Mouse (Mus musculus) kidney, adult 18-20 months (tissue): Measurements from ENCODE around the gene Steap1.

Source experiments
- DNase-seq: peaks from one replicate; pipeline ENCODE4 v3.0.0; 2021

Steap1 gene

DNA sequence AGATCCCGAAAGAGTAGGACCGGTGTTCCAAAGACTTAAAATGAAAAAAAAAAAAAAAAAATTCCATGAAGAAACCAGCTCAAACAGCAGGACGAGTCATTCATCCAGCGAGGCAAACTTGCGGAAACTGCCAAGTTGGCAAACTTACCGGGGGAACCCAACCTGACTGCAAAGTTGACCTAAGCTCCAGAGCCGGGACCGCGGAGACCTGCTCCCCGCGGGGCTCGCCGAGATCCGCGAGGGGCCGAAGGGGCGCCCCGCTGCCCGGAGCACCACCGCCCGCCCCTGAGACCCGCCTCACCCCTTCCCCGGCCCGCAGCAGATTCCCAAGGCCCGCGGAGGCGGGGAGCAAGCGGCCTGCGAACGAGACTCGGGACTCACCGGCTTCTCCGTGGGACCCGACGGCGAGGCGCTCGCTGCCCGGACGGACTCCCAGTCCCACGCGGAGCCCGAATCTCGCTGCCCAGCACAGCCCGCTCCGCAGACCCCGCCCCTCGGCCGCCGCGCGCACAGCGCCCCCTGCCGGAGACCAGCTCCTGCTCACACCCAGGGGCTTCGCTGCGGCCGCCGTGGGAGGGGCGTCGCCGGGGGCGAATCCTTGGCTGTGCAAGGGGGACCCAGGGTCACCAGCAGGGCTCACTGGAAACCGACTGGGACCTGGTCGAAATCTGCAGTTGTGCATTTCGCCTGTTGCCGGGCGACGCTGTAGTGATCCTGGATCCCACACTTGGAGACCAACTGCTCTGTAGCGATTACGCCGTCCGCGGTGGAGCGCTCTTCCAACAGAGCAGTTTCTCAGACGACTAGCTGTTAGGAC lies at the start of gene Steap1:
Gene Steap1 (minus strand): TSS at position 461 of the 817 bp plus-strand sequence.
- DNase-seq, result peak; percentile 90

DNA sequence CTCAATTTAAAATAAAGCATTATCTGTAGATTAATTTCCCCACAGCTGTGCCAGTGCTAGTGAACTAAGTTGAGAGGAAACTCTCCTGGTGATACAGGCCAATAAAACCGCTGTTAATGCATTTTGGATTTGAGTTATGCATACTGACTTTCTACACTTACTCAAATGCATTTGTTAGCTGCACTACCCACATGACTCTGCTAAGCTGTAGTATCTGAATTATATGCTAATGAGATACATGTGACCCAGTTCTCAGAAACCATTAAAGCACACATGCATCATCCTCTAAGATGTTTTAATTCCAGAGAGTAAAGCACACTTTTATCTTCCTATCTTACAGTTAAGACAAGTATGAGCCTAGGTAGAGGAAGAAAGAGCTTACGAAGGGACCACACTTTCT lies 38.0 kb upstream of the Steap1 start:
- DNase-seq, result no peak

DNA sequence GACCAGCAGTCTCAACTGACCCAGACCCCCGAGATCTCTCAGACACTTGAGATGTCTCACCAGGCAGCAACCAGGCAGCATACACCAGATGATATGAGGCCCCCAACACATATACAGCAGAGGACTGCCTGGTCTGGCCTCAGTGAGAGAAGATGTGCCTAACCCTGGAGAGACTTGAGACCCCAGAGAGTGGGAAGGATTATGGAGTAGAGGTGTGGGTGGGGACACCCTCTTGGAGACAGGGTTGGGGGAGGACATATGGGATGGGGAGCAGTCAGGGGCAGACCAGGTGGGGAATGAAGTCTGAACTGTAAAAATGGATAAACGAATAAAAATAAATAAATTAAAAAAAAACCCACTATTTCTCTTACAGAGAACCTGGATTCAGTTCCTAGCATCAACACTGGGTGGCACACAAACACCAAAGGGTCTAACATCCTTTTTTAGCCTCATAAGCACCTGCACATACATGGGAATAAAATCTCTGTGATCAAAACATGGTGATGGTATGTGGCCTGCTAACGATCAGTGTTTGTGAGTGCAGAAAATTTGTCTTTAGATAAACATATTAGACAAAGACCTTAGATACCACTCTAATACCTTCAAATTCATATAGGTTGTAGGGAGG lies 7.4 kb upstream of the Steap1 start:
- no peak for DNase-seq

DNA sequence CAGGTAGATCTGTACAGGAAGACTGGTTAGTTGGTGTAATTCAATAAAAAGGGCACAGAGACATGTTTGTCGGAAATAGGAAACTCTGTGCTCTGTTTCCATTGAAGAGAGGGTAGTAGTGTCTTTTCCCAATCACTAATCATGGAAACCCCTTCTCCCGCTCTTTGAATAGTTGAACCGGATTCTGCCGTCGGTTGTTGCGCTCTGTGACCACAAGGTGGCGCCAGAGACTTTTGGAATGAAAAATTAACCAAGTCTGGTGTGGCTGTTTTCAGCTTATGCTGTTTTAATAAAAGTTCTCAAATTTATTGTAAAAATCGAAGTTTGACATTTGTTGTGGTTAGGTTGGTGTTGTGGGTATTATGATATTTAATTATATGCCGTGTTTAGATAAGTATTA lies 5.9 kb upstream of the Steap1 start:
- peak; percentile 64 for DNase-seq

DNA sequence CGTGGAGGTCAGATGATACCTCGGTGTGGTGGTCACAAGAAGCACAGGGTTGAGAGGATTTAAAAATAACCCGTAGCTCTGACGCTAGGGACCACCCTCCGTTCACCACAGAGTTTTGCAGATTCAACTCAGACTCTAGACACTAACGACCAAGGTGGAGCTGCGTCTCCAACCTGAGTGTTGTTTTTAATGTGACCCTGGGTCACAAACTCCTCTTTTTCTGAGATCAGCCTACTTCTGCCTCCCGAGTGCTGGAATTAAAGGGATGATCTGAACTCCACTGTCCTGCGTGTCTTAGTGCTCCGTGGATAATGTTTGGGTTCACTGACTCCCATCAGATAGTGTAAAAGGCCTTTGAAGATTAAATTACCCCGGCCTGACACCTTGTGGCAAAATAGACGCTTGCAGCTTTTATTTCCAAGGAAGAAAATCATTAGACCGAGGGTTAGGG lies 671 bp upstream of the Steap1 start:
- peak; percentile 66 for DNase-seq

DNA sequence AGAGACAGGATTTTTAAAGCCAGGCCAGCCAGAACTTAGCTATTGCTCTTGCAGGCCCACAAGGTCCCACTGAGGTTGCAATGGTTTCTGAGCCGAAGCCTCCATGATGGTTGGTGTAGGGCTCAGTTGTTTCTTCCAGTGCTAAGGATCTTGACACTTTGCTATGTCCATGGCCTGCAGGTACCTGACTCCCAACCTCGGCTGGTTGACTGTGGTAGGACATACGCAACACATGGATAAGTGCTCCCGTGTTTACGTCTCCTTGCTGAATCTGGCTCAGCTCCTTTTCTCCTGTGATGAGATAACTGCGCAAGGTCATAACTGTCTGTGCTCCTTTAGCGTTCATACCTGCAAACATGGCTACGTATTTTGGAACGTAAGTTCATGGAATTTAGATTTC lies 14.7 kb downstream of the Steap1 start:
- DNase-seq, result no peak

DNA sequence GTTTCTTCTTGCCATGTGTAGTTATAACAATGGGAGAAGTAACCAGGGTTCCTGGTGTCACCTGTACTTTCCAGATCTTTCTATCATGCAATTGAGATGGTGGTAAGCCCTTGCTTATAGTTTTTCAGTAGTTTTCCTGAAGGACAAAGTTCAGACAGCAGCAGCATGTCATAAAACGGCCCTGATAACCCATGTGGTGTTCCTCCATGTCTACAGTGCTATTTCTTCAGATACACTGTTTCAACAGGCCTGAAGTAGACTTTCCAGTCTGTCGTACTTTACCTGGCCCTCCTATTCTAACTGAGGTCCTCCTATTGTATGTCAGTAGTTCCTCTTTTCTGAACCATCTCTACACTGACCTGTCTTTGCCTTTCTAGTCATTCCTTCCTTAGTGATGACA lies 16.3 kb downstream of the Steap1 start:
- no peak for DNase-seq

DNA sequence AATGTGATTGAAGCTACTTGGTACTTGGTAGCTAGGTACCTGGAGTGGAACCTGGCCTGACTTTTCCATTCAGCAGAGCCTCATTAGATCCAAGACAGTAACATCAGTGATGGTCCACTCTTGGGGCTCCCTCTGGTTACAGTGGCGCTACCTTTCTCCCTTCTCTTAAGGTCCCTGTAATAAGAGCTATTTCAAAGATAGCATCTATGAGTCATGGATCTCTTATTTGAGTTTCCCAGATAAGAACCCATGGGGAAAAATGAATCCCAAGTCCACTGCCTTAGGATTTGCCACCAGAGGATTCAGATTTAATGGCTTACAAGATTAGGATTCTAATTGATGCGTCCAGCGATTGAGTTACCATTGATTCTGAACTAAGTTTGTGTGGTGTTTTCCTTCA lies 16.9 kb downstream of the Steap1 start:
- no peak for DNase-seq

DNA sequence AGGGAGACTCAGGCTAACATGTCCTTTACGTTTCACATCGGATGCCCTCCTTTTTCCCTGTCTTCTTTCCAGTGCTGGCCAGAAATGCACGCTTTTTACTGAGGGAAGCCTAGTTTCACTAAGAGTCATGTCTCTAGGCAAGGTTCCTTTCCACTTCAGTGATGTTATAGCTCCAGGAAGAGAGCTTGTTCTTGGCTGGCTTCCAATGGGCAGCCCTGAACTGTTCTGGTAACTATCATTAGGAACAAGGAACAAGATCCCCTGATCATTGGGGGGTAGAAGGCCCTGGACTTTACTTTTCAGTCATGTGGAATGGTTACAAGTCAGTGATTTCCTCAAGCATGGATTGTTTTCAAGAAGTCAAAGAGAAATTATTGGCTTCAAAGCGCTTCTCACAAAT lies 19.2 kb downstream of the Steap1 start:
- peak; percentile 57 for DNase-seq

DNA sequence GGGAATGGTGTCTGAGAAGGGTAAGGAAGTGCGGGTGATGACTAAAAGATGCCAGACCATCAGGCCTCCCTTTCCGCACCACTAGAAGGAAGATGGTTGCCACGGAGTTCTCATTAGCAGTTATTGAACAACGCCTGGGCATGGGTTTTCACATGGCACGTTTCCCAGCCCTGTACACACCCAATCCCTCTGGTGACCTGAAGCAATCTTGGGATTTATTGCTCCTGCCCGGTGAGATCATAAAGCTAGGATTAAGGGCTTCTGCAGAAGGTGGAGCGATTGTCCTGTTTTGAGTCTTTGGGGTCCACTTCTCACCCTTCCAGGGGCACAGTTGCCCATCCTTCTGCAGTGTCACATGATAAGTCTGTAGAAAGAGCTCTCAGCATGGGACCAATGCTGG lies 26.9 kb downstream of the Steap1 start:
- no peak for DNase-seq

DNA sequence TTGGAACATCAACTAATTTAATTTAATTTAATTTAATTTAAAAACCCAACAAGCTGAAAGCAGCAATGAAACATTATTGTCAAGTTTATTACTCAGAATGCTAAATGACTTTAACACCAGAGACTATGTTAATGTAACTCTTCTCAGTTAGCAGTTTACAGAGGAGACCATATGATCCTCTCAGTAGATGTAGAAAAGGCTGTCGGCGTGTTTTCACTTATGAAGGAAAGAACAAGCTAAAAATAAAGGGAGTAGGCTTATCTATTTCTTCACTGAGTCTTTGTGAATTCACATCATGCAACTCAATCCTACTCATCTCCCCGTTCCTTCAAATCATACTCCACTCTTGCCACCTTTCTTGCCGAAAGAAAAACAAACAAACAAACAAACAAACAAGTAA lies 38.1 kb downstream of the Steap1 start:
- DNase-seq, result no peak

DNA sequence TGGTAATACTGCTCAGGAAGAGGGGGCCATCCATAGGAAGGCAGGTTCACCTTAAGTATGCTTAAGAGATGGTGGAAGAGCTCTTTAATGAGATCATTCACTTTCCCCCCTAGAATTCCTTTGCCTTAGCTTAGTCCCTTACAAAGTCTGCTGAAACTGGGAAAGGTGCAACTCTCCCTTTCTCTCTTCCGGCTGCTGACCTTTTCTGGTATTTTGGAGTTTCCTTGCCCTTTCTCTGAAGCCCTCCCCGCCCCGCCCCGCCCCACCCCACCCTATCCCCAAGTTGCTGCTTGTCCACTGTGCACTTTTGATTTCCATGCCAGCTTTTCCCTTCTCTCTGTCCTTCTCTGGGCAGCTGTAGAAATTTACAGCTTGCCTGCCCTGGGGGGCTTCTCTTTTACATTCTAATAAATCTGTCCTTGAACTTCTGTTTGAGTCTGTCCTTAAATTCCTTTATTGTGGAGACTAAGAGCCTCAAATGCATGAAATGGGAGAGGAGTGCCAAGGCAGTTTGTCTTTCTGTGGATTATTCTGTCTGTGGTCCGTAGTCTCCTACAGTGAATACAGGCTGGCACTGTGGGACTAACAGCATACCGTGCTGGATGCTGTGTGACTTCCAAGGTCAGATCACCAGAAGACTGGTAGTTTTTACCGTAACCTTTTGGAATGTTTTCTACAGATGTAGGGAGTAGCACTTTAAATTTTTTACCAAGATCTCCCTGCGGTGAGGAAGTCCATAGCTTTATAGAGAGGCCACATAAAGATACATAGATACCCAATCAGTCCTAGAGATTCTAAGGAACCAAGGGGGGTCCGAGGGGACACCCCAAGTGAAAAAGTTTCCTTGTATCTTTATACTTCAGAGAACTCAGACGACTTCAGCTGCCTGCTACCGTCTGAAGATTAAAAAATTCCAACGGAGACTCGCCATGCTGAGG lies 41.5 kb downstream of the Steap1 start:
- no peak for DNase-seq

DNA sequence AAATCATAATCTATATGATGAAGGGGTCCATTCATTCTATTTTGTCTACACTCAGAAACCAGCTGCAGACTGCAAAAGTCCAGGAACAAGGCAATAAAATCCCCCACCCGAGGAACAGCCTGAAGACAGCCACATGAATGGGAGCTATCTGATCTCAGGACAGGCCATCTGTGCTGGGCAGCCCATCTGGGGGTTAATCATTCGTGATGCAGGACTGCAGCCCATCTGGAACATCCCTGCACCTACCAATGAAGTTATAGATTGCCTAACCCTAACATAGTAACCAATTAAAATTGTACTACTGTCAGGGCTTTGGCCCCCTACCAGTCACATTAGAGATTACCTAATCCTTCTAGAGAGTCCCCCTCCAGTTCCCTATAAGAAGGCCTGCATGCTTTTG lies 44.1 kb downstream of the Steap1 start:
- DNase-seq, result no peak

DNA sequence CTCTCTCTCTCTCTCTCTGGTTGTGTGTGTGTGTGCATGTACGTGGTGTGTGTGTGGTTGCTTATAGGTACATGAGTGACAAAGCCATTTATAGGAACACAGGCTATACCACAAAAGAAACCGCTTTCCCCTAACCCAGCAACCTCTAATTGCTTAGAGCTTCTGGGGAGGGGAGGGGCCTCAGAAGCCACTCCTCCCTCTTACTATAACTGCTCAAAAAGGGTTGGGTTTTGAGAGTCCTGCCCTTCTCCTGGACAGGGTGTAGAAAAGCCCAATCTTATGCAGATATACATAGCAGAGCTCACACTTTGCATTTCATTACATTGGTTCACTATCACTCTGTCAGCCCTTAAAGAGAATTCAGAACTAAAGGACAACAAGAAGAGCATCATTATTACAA lies 48.7 kb downstream of the Steap1 start:
- DNase-seq, result no peak

DNA sequence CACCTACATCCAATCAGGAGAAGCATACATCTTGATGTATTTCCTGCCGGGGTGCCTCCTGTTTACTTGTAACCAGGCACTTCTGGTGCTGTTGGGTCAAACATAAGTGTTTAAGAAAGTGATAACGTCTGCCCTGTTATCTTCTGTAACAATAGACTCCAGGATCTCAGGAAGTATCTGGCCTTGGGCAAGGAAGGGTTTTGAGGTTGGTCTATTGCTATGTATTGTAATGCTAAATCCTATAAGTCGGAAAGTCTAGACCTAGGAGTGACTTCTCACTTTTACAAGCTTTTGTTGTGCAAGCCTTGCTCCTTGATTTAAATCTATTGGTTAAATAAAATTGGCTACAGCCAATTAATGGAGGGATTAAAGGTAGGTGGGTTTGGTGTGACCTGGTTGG lies 50.3 kb downstream of the Steap1 start:
- no peak for DNase-seq

DNA sequence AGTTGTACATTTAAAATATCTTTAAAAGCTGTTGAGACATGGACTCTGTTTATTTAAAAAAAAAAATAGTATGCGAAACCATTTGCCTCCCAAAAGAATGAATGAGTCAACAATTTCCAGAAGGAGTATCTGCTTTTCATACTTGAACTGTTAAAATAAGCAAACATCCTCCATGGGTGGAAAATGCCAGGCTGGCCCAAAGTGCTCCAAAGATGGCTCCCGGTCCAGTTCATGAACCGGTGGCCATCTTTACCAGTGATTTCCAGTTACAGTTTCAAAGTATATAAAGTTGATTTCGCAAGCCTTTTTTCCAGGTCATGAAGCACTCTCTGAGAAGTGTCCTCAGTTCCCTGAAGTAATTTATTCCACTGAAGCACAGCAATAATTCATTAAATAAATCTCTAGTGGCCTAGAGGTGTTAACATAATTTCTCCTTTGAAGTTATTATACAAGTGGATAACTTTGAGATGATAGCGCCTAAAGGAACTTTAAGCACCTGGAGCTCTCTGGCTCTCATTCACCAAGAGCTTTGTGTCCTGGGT lies 53.7 kb downstream of the Steap1 start:
- DNase-seq, result no peak

DNA sequence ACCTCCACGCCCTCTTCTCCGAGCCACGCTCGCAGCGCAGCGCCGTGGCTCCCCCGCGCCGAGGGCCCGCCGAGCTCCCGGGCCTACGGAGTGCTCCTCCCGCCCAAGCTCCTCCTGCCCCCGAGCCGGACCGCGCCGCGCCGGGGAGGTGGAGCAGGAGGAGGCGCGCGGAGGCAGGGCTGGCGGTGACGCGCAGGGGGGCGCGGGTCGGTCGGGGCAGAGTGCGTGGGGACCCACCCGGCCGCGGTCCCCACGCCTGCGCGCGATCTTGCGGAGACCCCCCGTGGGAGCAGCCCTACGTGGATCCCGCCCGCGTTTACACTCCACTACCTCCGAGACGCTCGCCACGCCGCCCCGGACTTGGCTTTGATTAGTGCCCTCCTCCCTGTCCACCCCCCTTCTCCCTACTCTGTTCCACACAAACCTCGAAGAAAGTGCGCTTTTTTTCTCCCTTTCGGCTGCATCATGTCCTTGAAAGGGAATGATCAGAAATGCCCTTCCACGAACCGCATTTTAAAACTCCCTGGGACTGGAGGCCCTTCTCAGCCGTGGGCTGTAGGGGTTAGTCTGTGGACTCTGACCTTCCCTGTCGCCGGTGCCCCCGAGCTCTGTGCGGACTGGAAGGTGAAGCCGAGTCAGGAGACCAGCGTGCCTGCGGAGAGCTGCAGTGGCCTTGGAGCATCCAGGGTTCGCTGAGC lies 55.0 kb downstream of the Steap1 start, which contains the start of gene Steap2:
Gene Steap2 (minus strand): TSS at position 623 of the 698 bp plus-strand sequence.
- peak; percentile 74 for DNase-seq

DNA sequence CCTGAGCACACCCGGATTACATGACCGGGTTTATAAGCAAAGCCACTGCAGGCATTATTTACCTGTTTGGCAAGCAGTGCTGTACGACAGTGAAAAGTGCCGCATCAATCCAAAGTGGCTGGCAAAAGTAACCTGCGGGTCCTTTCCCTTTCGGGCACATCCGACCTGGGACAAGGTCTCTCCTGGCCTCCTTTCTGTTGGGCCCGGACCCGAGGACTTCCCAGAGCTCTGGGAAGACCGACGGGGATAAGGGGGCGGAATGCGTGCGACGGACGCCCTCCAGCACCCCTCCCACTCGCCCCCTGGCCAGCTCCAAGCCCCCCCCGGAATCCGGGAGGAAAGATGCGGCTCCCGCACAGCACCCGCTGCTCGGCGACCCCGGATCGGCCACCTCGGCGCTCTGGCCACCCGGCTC lies 55.6 kb downstream of the Steap1 start:
- DNase-seq, result peak; percentile 43

DNA sequence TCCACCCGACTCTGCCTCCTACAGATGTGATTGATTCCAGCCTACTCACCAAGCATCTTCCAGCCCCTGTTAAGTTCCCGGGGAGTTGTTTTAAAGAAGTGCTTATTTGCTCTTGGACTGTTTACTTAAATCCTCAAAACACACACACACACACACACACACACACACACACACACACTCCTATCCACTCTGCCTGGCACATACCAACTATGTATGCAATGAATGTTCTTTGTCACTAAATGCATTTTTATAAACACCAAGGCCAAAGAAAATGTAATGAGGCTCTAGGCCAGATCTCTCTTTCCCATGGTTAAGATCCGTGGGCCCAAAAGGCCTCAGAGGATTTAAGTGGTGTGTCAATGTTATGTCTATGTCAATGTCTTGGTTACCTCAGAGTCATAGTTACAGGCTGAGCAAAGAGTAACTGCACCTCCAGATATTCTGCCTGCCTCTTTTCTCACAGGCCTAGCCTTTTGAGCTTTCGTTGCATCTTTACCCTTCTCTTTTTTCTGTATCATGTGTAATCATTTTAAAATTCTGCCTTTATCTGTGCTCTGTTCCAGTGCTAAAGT lies 56.9 kb downstream of the Steap1 start:
- DNase-seq, result no peak

DNA sequence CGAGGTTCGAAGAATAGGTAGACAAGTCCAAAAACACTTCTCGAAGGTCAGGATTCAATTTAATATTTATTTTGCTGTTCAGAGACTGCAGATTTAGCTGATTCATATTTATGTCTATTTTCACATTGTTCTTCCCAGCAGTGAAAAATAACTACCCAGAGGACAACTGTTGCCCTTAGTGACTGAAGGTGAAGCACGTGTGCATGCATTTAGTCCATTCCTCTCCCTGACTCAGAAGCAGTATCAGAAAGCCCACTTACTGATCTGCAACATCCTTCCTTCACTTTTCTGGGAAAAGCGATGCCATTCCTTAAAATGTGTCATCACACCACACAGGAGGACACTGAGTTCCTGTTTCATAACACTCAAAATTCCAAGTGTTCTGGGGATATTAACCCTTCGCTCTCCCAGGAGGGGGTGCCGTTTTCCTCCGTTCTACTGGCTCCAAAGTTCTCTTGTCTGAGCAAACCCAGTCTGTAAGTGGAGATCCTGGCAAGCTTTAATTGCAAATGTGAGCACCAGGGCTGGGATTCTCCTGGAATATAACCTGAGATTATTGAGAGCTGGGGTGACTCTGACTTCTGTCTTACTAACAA lies 60.1 kb downstream of the Steap1 start:
- DNase-seq, result no peak

DNA sequence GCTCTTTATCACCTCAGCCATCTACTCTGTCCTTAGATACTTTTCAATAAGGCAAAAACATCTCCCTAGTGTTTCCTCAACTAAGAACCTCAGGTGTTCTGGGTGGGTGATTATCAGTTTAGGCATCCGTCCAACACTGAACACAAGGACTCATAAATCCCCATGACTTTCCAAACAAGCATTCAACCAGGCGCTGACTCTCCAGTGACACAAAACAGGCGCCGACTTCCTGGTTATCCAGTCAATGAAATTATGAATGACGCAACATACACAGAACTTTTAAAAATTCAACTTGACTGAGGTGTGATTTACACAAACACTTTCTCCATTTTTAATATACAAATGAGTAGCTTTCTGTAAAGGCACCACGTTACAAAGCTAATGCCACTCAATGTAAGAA lies 60.9 kb downstream of the Steap1 start:
- no peak for DNase-seq

DNA sequence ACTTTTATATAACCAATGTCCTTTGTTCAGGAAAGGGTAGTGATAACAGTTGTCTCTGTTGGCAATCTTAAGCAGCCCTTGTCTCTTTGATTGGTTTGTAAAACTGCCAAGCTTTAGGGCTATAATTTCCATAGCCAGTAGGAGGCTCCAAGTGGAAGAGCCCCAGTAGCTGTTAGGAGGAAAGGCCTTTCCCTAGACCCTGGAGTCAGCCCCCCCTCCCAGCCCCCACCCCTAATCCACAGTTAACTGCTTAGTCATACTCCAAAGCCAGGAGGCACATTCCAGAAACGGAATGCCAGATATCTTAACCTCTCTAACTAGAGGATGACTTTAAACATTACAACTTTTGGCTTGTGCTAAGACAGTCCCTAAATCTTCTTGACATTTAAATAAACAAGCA lies 62.2 kb downstream of the Steap1 start:
- DNase-seq, result no peak
